Mouse (Mus musculus) heart, embryonic 16.5 days (tissue): Measurements from ENCODE around the gene Sag. TPM values are rescaled to one million over a fixed set of nuclear protein-coding genes. Genes with fewer than 3 reads are reported as not detected.

Experiments used
- ATAC-seq: fragments of 200-750 bp; cut with Nextera tagmentation; replicated peaks from 2 replicates; pipeline ENCODE4 v1.8.0; 2017; ENCODE audit warnings: moderate number of reproducible peaks; ENCODE audit not compliant: insufficient read depth, low FRiP score; ENCODE audit errors: extremely low read depth
- H3K27ac ChIP-seq: fragments of 300-500 bp; sonication (generic); 2 replicates; pipeline ENCODE4 v1.5.1; 2014; ENCODE audit warnings: mild to moderate bottlenecking, low read length, control low read depth, moderate library complexity
- H3K27me3 ChIP-seq: fragments of 300-500 bp; sonication (generic); 2 replicates; pipeline ENCODE4 v1.6.1; 2014; ENCODE audit warnings: low read length, mixed read lengths; ENCODE audit not compliant: control insufficient read depth, insufficient read depth
- H3K36me3 ChIP-seq: fragments of 300-500 bp; sonication (generic); 2 replicates; pipeline ENCODE4 v1.6.1; 2014; ENCODE audit not compliant: control insufficient read depth, insufficient read depth
- H3K4me1 ChIP-seq: fragments of 300-500 bp; sonication (generic); 2 replicates; pipeline ENCODE4 v1.6.1; 2014; ENCODE audit warnings: low read length, mixed read lengths; ENCODE audit not compliant: control insufficient read depth, insufficient read depth
- H3K4me2 ChIP-seq: fragments of 300-500 bp; sonication (generic); 2 replicates; pipeline ENCODE4 v1.6.1; 2014; ENCODE audit warnings: low read depth, mild to moderate bottlenecking, control low read depth, low read length
- H3K4me3 ChIP-seq: fragments of 300-500 bp; sonication (generic); 2 replicates; pipeline ENCODE4 v1.5.1; 2014; ENCODE audit warnings: mild to moderate bottlenecking, control low read depth, low read length
- H3K9ac ChIP-seq: fragments of 300-500 bp; sonication (generic); 2 replicates; pipeline ENCODE4 v1.6.1; 2014; ENCODE audit warnings: low read length, control low read depth
- H3K9me3 ChIP-seq: fragments of 300-500 bp; sonication (generic); replicated peaks from 2 replicates; pipeline ENCODE4 v1.6.1; 2016; ENCODE audit warnings: low read length; ENCODE audit not compliant: control insufficient read depth
- WGBS: fragments of 180-500 bp; shearing (Covaris S2); extraction: QIAGEN DNeasy Blood & Tissue Kit; methylation state at CpG from one replicate; pipeline ENCODE4 v1.1.7; 2014; 5-methylcytosine and 5-hydroxymethylcytosine counted together
- polyA plus RNA-seq: library from polyadenylated mRNA; unstranded; fragments of >200 nt; fragmentation: Nextera tagmentation; extraction: Ambion mirVana; gene quantifications from 2 replicates; pipeline ENCODE4 v1.2.1, GENCODE M21; 2015

Sag gene
- polyA plus RNA-seq, 1 experiment from 2014 or later = 0.75 TPM

- no peaks in the 10 kb centered on the region for H3K9me3 ChIP-seq
- no peak overlapping the region for H3K4me2 ChIP-seq
- no peak overlapping the region for H3K4me3 ChIP-seq
- WGBS = 70% methylated on average over 4 of the region's 4 CpGs
- H3K4me1 ChIP-seq = peaks cover 9% of the 10 kb centered on the region; the same call in 1 of the 2 replicates
- no peaks in the 10 kb centered on the region for H3K27me3 ChIP-seq
- no peak overlapping the region for H3K27ac ChIP-seq
- no peak overlapping the region for H3K9ac ChIP-seq
- no peak for ATAC-seq
- no peaks in the 10 kb centered on the region; the same call in 1 of the 2 replicates for H3K36me3 ChIP-seq
Measured at GRCm38 (mm10) chr1:87891634-87892033, 88.2 kb downstream of the Sag start.

DNA sequence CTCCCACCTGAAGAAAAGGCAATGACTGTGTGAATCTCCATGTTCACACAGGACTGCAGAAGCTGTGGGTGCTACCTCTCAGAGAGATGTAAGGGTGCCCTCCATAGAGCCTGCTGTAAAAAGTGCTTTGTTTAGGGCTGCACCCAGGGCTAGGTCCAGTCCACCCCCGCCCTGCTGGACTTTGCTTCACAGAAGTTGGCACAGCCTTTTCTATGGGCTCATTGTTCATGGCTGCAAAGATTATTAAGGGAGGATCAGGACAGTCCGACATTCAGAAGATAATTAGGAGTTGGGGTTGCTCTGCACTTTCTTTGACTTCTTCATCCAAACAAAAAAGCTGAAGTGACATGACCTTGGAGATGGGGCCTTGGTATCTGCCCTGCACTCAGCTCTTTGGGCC lies 89.0 kb downstream of the Sag start:
- no peak overlapping the region for H3K4me3 ChIP-seq
- H3K27me3 ChIP-seq = no peaks in the 10 kb centered on the region
- ATAC-seq = no peak
- H3K27ac ChIP-seq = no peak overlapping the region
- H3K4me2 ChIP-seq = no peak overlapping the region
- no peaks in the 10 kb centered on the region for H3K36me3 ChIP-seq
- whole genome bisulfite sequencing = 77% methylated on average over 2 of the region's 2 CpGs
- no peaks in the 10 kb centered on the region for H3K9me3 ChIP-seq
- peaks cover 9% of the 10 kb centered on the region; the same call in 1 of the 2 replicates for H3K4me1 ChIP-seq
- no peak overlapping the region for H3K9ac ChIP-seq

DNA sequence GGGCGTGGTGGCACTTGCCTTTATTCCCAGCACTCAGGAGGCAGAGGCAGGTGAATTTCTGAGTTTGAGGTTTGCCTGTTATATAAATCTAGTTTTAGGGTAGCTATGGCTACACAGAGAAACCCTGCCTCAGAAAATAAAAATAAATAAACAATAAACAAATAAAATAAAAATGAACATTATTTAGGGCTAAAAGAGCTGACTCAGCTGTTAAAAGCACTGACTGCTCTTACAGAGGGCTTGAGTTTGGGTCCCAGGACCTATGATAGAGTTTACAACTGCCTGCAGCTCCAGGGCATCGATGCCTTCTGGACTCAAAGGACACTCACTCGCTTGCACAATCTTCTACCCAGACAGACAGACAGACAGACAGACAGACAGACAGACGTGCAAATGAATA lies 89.9 kb downstream of the Sag start:
- Histone ChIP-seq H3K27me3 (no peaks in the 10 kb centered on the region), H3K4me3 (no peak overlapping the region), H3K4me2 (no peak overlapping the region), H3K36me3 (no peaks in the 10 kb centered on the region), H3K27ac (no peak overlapping the region), H3K9ac (no peak overlapping the region), H3K4me1 (peaks cover 9% of the 10 kb centered on the region; the same call in 1 of the 2 replicates), H3K9me3 (no peaks in the 10 kb centered on the region)
- 90% methylated on average over 4 of the region's 4 CpGs for WGBS
- ATAC-seq = no peak

Other genes with a start within 250 kb of the Sag start
- gene Ngef, start 229.8 kb upstream of the Sag start, polyA plus RNA-seq = 0.32 and 0.99 TPM in 2 replicates
- gene Inpp5d, start 183.4 kb upstream of the Sag start, polyA plus RNA-seq = 5.2 and 6.9 TPM in 2 replicates
- gene Atg16l1, start 47.8 kb upstream of the Sag start, polyA plus RNA-seq = 24.9 and 27.6 TPM in 2 replicates
- 22.6 and 25.0 TPM in 2 replicates for gene Dgkd, start 49.6 kb downstream of the Sag start, polyA plus RNA-seq
- 26.9 and 29.9 TPM in 2 replicates for gene Usp40, start 204.9 kb downstream of the Sag start, polyA plus RNA-seq